Mouse (Mus musculus) NIH3T3 (cell line): ENCODE measurements at regions not wholly inside any gene's neighbourhood (a gene's known extent, or its start where the extent isn't known, plus 50 kb on each side); places are given as distances from the start of the nearest gene placed in this dataset.

Experiments used
- DNase-seq: peaks from one replicate; pipeline ENCODE4 v3.0.0-alpha.2; 2012; ENCODE audit warnings: low read depth

GRCm38 (mm10) chr10:111558675-111559340, 52.7 kb downstream of the Phlda1 start:
- DNase-seq: no peak

GRCm38 (mm10) chr10:111559341-111560246, 53.5 kb downstream of the Phlda1 start:
- DNase-seq: no peak

GRCm38 (mm10) chr10:111562628-111563027, 56.5 kb downstream of the Phlda1 start:
- no peak for DNase-seq

GRCm38 (mm10) chr10:111566873-111567381, 60.8 kb downstream of the Phlda1 start:
- DNase-seq: peak; percentile 88

GRCm38 (mm10) chr10:111570501-111571258, 64.6 kb downstream of the Phlda1 start:
- DNase-seq: peak; percentile 40

GRCm38 (mm10) chr10:111574231-111574630, 68.1 kb downstream of the Phlda1 start:
- no peak for DNase-seq

- no peak for DNase-seq
These were observed 68.7 kb downstream of the Phlda1 start for GRCm38 (mm10) chr10:111574812-111575211.

GRCm38 (mm10) chr10:111575256-111575655, 69.2 kb downstream of the Phlda1 start:
- no peak for DNase-seq

- DNase-seq: peak; percentile 78
These were observed 69.8 kb downstream of the Phlda1 start for GRCm38 (mm10) chr10:111575926-111576325.

GRCm38 (mm10) chr10:111576395-111577069, 70.4 kb downstream of the Phlda1 start:
- DNase-seq: no peak

GRCm38 (mm10) chr10:111578536-111578935, 72.5 kb downstream of the Phlda1 start:
- DNase-seq: no peak

- no peak for DNase-seq
These were observed 73.4 kb downstream of the Phlda1 start for GRCm38 (mm10) chr10:111579481-111579880.

- no peak for DNase-seq
These were observed 74.5 kb downstream of the Phlda1 start for GRCm38 (mm10) chr10:111580401-111581100.

- DNase-seq: no peak
These were observed 75.8 kb downstream of the Phlda1 start for GRCm38 (mm10) chr10:111581847-111582246.

- DNase-seq: peak; percentile 27
These were observed 76.4 kb downstream of the Phlda1 start for GRCm38 (mm10) chr10:111582321-111583123.

- no peak for DNase-seq
These were observed 77.1 kb downstream of the Phlda1 start for GRCm38 (mm10) chr10:111583124-111583743.

- peak; percentile 89 for DNase-seq
These were observed 77.7 kb downstream of the Phlda1 start for GRCm38 (mm10) chr10:111583744-111584152.

- DNase-seq: no peak
These were observed 82.0 kb downstream of the Phlda1 start for GRCm38 (mm10) chr10:111587891-111588611.

GRCm38 (mm10) chr10:111589186-111589585, 83.1 kb downstream of the Phlda1 start:
- DNase-seq: no peak
